In the genomic region with DNA sequence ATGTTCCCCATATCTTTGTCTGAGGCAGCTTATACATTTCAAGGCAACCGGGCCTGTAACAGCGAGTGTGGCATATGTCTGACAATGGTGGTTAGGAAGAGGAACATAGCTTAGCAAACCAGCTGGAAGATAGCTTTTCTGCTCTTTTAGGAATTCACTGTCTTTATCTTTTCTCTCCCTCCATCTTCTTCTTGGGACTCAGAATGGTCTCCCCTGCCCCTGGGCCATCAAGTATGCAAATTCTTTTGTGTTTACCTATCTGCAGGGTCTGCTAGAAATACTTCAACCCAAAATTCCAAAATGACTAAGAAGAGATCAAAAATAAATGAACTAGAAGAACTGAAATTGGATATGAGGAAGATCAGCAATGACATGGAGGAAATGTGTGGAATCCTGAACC, we compare ENCODE assay signal across 9 mouse cellular contexts. TPM values are rescaled to one million over a fixed set of nuclear protein-coding genes. Genes with fewer than 3 reads are reported as not detected.
DNase-seq lines count a peak whose midpoint lies in the region; ATAC-seq lines count a peak whose summit lies in the region.
"Not testable (repeated sequence)": the region's sequence is repeated elsewhere in the genome, so short reads cannot be mapped to it uniquely, and the experiment has no call there.
"Had no signal": no experiment of that assay in that cellular context is flagged by ENCODE, and none has a peak within 500 bp of the region (broad histone marks: within the 10 kb centered on the region; RNA-seq: fewer than 3 reads in every experiment).

TSS of gene Gm3005 (plus strand) at position 301 of the 400 bp plus-strand sequence.

- no CpG with 5 or more reads among the region's 2 CpGs for WGBS in heart, embryonic 11.5 days (ENCODE audit: insufficient replicate concordance)
- WGBS in heart, embryonic 13.5 days, result no CpG with 5 or more reads among the region's 2 CpGs
- WGBS in heart, embryonic 15.5 days, result no CpG with 5 or more reads among the region's 2 CpGs
- no CpG with 5 or more reads among the region's 2 CpGs for WGBS in hindbrain, embryonic 16.5 days
- no CpG with 5 or more reads among the region's 2 CpGs for WGBS in midbrain, embryonic 14.5 days
- no CpG with 5 or more reads among the region's 2 CpGs for WGBS in neural tube, embryonic 14.5 days

- H3K4me1 ChIP-seq in heart, embryonic 11.5 days (ENCODE audit: control insufficient read depth, insufficient read depth, low read length); heart, embryonic 13.5 days; heart, embryonic 15.5 days (replicated peaks); hindbrain, embryonic 16.5 days (ENCODE audit: control insufficient read depth, insufficient read depth, low read depth, low read length); midbrain, embryonic 14.5 days (ENCODE audit: control insufficient read depth, insufficient read depth, low read length); neural tube, embryonic 14.5 days (ENCODE audit: control insufficient read depth, insufficient read depth, low read length): not testable (repeated sequence)

- H3K27me3 ChIP-seq in heart, embryonic 11.5 days (ENCODE audit: control insufficient read depth, insufficient read depth, low read length); heart, embryonic 13.5 days (replicated peaks); heart, embryonic 15.5 days; hindbrain, embryonic 16.5 days (replicated peaks; ENCODE audit: control insufficient read depth, insufficient read depth, low read length); midbrain, embryonic 14.5 days (ENCODE audit: control insufficient read depth, insufficient read depth, low read length); neural tube, embryonic 14.5 days (ENCODE audit: control insufficient read depth, insufficient read depth, low read length): not testable (repeated sequence)

- H3K9ac ChIP-seq in heart, embryonic 11.5 days (ENCODE audit: low read depth, low read length); heart, embryonic 13.5 days; heart, embryonic 15.5 days; hindbrain, embryonic 16.5 days (ENCODE audit: low read depth, low read length); midbrain, embryonic 14.5 days (replicated peaks; ENCODE audit: low read length); neural tube, embryonic 14.5 days (replicated peaks; ENCODE audit: low read depth, low read length): not testable (repeated sequence)

- not testable (repeated sequence) for H3K9me3 ChIP-seq in heart, embryonic 11.5 days (replicated peaks; ENCODE audit: control insufficient read depth, low read length); heart, embryonic 13.5 days; heart, embryonic 15.5 days (replicated peaks); hindbrain, embryonic 16.5 days (ENCODE audit: control insufficient read depth, low read length); midbrain, embryonic 14.5 days (ENCODE audit: control insufficient read depth, low read length); neural tube, embryonic 14.5 days (ENCODE audit: control insufficient read depth, low read length)

- ATAC-seq in heart, embryonic 11.5 days (replicated peaks; ENCODE audit: insufficient number of reproducible peaks, low FRiP score, low TSS enrichment); heart, embryonic 13.5 days (ENCODE audit: extremely low read depth, insufficient number of reproducible peaks, low FRiP score, low TSS enrichment); heart, embryonic 15.5 days (replicated peaks; ENCODE audit: insufficient number of reproducible peaks, insufficient read depth, low FRiP score, low read depth); hindbrain, embryonic 16.5 days; midbrain, embryonic 14.5 days (ENCODE audit: low FRiP score, low TSS enrichment); neural tube, embryonic 14.5 days (ENCODE audit: low read depth): not testable (repeated sequence)

- H3K36me3 ChIP-seq in heart, embryonic 11.5 days (ENCODE audit: control insufficient read depth, insufficient read depth, low read length); heart, embryonic 13.5 days; heart, embryonic 15.5 days; hindbrain, embryonic 16.5 days (ENCODE audit: control insufficient read depth, insufficient read depth, low read length); midbrain, embryonic 14.5 days (ENCODE audit: control insufficient read depth, insufficient read depth, low read length); neural tube, embryonic 14.5 days (ENCODE audit: control insufficient read depth, insufficient read depth, low read length): not testable (repeated sequence)

- not testable (repeated sequence) for H3K4me3 ChIP-seq in heart, embryonic 11.5 days (ENCODE audit: low read depth, low read length); heart, embryonic 13.5 days; heart, embryonic 15.5 days; hindbrain, embryonic 16.5 days (ENCODE audit: low read length); midbrain, embryonic 14.5 days (replicated peaks; ENCODE audit: low read depth, low read length); neural tube, embryonic 14.5 days (ENCODE audit: low read depth, low read length)

- not testable (repeated sequence) for H3K4me2 ChIP-seq in heart, embryonic 11.5 days; heart, embryonic 13.5 days; heart, embryonic 15.5 days; hindbrain, embryonic 16.5 days (ENCODE audit: low read length); midbrain, embryonic 14.5 days (ENCODE audit: low read length); neural tube, embryonic 14.5 days (ENCODE audit: low read depth, low read length)

- not testable (repeated sequence) for H3K27ac ChIP-seq in heart, embryonic 11.5 days (ENCODE audit: low read depth, low read length); heart, embryonic 13.5 days (replicated peaks); heart, embryonic 15.5 days; hindbrain, embryonic 16.5 days (ENCODE audit: low read depth, low read length); midbrain, embryonic 14.5 days (replicated peaks; ENCODE audit: low read depth, low read length); neural tube, embryonic 14.5 days (ENCODE audit: low read depth, low read length)

- not testable (repeated sequence) for DNase-seq in midbrain, embryonic 14.5 days

RNA-seq across cellular contexts. Expression of gene Gm3005, which starts in this region (rescaled TPM):
- 17.6 and 19.8 TPM in 2 replicates for polyA plus RNA-seq in heart, embryonic 11.5 days (2014; fragmentation: Nextera tagmentation; extraction: Ambion mirVana)
- 14.6 and 15.8 TPM in 2 replicates for polyA plus RNA-seq in heart, embryonic 13.5 days (2015; fragmentation: Nextera tagmentation; extraction: Ambion mirVana)
- polyA plus RNA-seq in heart, embryonic 15.5 days (2015; fragmentation: Nextera tagmentation; extraction: Ambion mirVana), result 10.4 and 10.5 TPM in 2 replicates
- polyA plus RNA-seq in hindbrain, embryonic 16.5 days (2015; fragmentation: Nextera tagmentation; extraction: Ambion mirVana), result 11.2 and 13.9 TPM in 2 replicates
- polyA plus RNA-seq in midbrain, embryonic 14.5 days (2014; fragmentation: Nextera tagmentation; extraction: Ambion mirVana), result 10.9 and 15.7 TPM in 2 replicates
- 9.2 and 12.1 TPM in 2 replicates for polyA plus RNA-seq in neural tube, embryonic 14.5 days (2014; fragmentation: Nextera tagmentation; extraction: Ambion mirVana)
- polyA plus RNA-seq: embryonic facial prominence, embryonic 14.5 days; G1E; Patski had no signal
